Mouse (Mus musculus) CH12.LX (cell line): Measurements from ENCODE around the gene Musk.

Experiments used
- BHLHE40 ChIP-seq: IDR thresholded peaks from 2 replicates; pipeline ENCODE4 v1.6.1; 2011; ENCODE audit warnings: mild to moderate bottlenecking, low read depth, low read length, improper control_type of control experiment
- CTCF ChIP-seq, 2 experiments: IDR thresholded peaks in 1 of 2; conservative IDR thresholded peaks in 1 of 2; 2 replicates each; pipeline ENCODE4 v1.5.1; 2011 to 2012; ENCODE audit warnings: low read depth in 2 of 2, low read length in 2 of 2, improper control_type of control experiment in 1 of 2, inconsistent platforms in 1 of 2, mild to moderate bottlenecking in 1 of 2, moderate library complexity in 1 of 2
- MXI1 ChIP-seq: IDR thresholded peaks from 2 replicates; pipeline ENCODE4 v1.6.1; 2011; ENCODE audit warnings: mild to moderate bottlenecking, low read depth, low read length, improper control_type of control experiment
- RAD21 ChIP-seq: IDR thresholded peaks from 2 replicates; pipeline ENCODE4 v1.6.1; 2011; ENCODE audit warnings: low read depth, mild to moderate bottlenecking, low read length, improper control_type of control experiment, moderate library complexity

DNA sequence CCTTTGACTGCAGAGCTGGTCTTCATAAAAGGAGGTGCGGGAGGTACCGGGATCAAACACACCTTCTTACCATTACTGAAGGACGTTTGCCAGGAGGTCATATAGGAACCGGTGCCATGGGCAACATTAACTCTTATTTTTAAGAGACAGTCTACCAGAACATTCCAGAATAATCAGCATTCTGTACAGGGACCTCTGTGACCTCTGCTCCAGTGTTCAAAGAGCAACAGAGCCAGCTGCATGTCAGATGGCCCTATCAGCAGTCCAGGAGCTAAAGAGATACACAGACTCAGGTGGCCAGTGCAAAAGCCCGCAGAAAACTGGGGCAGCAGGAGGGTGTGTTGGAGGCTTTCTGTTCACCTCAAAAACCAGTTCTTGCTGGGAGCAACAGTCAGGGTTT lies 65.8 kb downstream of the Musk start:
- TF ChIP-seq RAD21: no peak
- TF ChIP-seq CTCF (conservative IDR thresholded peaks at IDR 0.05 in 1 of 2, IDR thresholded peaks at IDR 0.05 in 1 of 2; ENCODE audit: low read depth in 2 of 2, low read length in 2 of 2): no peak
- no peak for TF ChIP-seq BHLHE40
- TF ChIP-seq MXI1: no peak
